Mouse (Mus musculus) brain, adult 2 months (tissue): ENCODE data around the gene Olfr1226.
"Not testable (repeated sequence)": the region's sequence is repeated elsewhere in the genome, so short reads cannot be mapped to it uniquely, and the experiment has no call there.

ENCODE experiments used
- DNase-seq: peaks from one replicate; pipeline ENCODE4 v3.0.0; 2011; ENCODE audit warnings: low read depth, low spot score

Gene Olfr1226

DNA sequence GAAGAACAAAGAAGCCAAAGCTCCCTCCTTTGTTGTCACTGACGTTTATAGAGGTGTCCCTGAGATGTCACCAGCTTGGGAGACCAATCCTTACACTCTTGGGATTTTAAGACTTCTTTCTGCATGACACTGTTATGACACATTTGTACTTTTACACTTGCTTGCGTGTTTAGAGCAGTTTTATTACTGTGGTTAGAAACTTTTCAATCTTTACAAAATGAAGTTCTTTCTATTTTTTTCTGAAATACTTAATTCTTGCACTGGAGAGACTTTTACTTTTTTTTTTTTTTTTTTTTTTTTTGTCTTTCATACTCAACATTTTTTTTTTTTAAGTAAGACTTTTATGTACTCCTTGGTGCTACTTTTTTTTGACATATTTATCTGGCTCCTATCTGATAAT lies at the start of gene Olfr1226:
Gene Olfr1226 (minus strand): TSS at position 101 of the 400 bp plus-strand sequence.
- DNase-seq = no peak

DNA sequence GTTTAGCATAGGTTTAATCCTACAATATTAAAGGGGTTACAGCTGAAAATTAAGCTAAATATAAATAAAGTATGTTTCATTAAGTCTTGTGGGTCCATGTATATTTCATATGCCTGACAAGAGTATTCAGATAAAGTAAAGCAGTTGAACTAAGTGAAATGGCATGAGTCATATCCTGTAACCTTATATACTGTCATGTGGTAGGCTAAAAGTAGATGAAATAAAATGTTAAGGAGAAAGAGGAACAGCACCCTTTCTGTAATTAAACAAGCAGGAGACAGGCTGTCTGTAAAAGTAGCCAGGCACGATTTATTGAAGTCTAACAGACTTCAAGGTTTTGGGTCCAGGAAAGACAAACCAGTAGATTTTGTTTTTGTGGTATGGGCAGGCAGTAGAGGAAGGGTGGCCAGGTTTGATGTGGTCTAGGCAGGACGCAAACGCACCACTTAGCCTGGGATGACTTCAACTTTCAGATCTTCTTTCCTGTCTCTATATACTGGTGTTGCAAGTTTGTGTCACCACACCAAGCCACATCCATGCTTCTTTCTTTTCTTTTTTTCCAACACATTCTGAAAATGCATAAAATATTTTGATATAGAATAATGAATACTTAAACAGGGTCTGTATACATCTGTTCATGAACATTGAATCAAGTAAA lies 3.4 kb downstream of the Olfr1226 start:
- no peak for DNase-seq

DNA sequence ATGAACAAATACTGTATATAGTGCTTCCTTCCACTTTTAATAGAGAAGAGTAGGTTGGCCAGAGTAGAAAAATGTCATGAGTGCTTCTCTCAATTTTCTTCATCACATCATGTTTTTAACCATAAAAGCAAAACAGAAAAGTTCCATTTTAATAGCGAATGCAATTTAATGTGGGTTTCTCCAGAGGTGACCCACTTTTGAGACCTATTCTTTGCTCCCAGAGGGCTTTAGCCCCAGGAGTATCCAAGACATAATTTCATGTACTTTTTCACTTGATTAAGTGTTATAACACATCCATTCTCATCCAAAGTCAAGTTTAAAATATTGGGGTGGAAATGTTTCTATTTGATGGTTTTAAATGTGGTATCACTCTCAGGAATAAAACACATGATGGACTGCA lies 25.3 kb downstream of the Olfr1226 start, which contains the start of gene Olfr1225:
Gene Olfr1225 (minus strand): TSS at position 101 of the 400 bp plus-strand sequence.
- no peak for DNase-seq

DNA sequence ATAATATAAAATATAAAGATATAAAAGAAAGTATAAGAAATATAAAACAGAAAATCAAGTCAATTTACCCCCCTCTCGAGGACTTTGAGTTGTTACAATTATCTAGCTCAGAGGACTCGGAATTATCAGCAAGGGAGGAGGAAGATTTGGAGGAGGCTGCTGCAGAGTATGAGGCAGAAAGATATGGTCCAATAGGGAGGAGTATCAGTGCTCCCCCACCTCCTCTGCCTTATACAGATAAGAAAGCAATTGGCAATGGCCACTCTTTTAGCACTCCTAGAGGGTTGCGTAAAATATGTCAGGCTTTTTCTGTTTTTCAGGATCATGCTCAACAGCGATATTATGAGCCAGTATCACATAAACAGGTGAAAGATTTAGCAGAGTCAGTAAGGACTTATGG lies 35.1 kb downstream of the Olfr1226 start:
- DNase-seq = not testable (repeated sequence)

DNA sequence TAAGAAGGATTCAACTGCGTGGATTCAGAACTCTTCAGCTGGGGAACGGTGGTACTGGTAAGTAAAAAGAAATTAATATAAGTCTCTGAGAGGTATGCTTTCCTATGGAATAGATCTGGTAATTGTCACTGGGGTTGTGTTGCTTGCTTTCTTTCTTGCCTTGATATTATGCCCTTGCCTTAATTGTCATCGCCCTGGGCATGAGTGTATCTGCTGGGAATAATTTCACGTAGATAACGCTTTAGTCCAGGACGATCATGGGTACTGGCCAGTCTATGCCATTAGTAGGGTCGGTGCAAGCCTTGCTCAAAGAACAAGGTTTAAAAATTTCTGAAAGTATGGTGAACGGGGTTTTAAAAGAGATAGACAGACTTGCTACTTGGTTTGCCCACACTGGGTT lies 35.9 kb downstream of the Olfr1226 start, which contains the start of gene Olfr1224-ps1:
Gene Olfr1224-ps1 (minus strand): TSS at position 101 of the 400 bp plus-strand sequence.
- not testable (repeated sequence) for DNase-seq

DNA sequence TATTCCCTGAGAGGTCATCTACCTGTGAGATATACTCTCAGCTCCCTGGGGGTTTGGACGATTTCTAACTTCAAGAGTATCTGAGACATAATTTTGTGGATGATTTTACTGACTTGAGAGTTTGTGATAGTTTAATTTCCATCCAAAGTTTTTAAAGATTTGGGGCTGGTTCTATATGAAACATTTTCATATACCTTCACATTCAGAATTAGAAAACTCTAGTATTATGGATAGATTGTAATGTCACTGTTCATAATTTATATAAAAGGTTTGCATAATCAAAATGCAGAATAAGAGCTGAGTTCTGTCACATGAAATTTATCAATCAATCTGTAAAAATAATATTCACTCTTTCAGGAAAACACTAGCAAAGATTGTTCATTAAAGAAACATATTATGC lies 48.4 kb downstream of the Olfr1226 start, which contains the start of gene Olfr1223:
Gene Olfr1223 (minus strand): TSS at position 101 of the 400 bp plus-strand sequence.
- DNase-seq = no peak
